Mouse (Mus musculus) forebrain, embryonic 10.5 days (tissue): Measurements from ENCODE around the gene Nle1. TPM values are rescaled to one million over a fixed set of nuclear protein-coding genes. Genes with fewer than 3 reads are reported as not detected.

Source experiments
- DNase-seq: peaks from one replicate; pipeline ENCODE4 v3.0.0-alpha.2; 2017; ENCODE audit warnings: low spot score; ENCODE audit errors: extremely low spot score
- H3K27ac ChIP-seq: fragments of 300-500 bp; sonication (generic); 2 replicates; pipeline ENCODE4 v1.5.1; 2016; ENCODE audit warnings: mild to moderate bottlenecking
- H3K27me3 ChIP-seq: fragments of 300-500 bp; sonication (generic); 2 replicates; pipeline ENCODE4 v1.6.1; 2016; ENCODE audit warnings: mild to moderate bottlenecking; ENCODE audit not compliant: poor library complexity, severe bottlenecking
- H3K36me3 ChIP-seq: fragments of 300-500 bp; sonication (generic); replicated peaks from 2 replicates; pipeline ENCODE4 v1.6.1; 2016; ENCODE audit warnings: mild to moderate bottlenecking, moderate library complexity
- H3K4me1 ChIP-seq: fragments of 300-500 bp; sonication (generic); 2 replicates; pipeline ENCODE4 v1.6.1; 2016
- H3K4me3 ChIP-seq: fragments of 300-500 bp; sonication (generic); 2 replicates; pipeline ENCODE4 v1.5.1; 2016; ENCODE audit warnings: mild to moderate bottlenecking, moderate library complexity
- H3K9me3 ChIP-seq: fragments of 300-500 bp; sonication (generic); 2 replicates; pipeline ENCODE4 v1.6.1; 2016; ENCODE audit warnings: mild to moderate bottlenecking, moderate library complexity
- WGBS: fragments of 180-500 bp; shearing (Covaris S2); methylation state at CpG from one replicate; pipeline ENCODE4 v1.1.7; 2016; 5-methylcytosine and 5-hydroxymethylcytosine counted together
- polyA plus RNA-seq: library from polyadenylated mRNA; unstranded; fragments of >200 nt; fragmentation: Nextera tagmentation; extraction: Ambion mirVana; gene quantifications from 2 replicates; pipeline ENCODE4 v1.2.1, GENCODE M21; 2016

Nle1 gene
- polyA plus RNA-seq, 1 experiment from 2014 or later, result 49.8 TPM

DNA sequence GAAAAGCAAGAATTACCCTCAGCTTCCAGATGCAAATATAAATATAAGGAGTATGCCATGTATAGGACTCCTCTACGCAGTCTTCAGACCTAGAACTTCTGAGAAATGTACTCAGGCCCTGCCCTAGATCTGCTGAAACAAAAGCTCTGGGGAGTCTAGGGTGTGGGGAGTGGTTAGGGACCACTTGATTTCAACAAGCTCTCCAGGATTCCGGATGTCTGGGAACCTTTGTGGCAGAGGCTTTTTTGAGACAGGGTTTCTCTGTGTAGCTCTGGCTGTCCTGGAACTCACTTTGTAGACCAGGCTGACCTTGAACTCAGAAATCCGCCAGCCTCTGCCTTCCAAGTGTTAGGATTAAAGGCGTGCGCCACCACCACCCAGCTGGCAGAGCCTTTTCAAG is 2.4 kb downstream of the Nle1 start:
- peaks cover 66% of the 10 kb centered on the region for H3K36me3 ChIP-seq
- no peak overlapping the region for H3K27ac ChIP-seq
- no peaks in the 10 kb centered on the region for H3K9me3 ChIP-seq
- no peak for DNase-seq
- no peak overlapping the region for H3K4me3 ChIP-seq
- H3K27me3 ChIP-seq, result 0 out of 2 replicates have a peak, but pooled peaks cover 7% of the 10 kb centered on the region
- peaks cover 15% of the 10 kb centered on the region for H3K4me1 ChIP-seq
- WGBS, result 89% methylated on average over 5 of the region's 5 CpGs

DNA sequence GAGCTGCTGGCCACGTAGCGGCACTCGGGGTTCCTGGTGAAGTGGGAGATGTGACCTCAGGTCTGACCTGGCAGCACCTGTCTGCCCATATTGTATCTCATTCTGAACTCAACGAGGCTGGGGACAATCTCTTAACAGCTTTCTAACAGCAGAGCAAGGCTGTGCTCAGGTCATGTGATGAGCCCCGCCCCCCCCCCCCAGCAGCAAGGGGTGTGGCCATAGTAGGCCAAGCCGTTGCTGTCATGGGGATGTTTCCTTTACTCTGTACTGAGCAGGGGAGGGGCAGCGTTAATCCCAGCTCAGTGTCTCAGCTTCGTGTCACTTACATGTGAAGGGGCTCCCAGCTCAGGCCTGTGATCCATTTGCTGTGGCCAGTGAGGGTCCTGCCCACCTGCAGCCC is 3.3 kb downstream of the Nle1 start:
- DNase-seq, result no peak
- no peaks in the 10 kb centered on the region for H3K9me3 ChIP-seq
- WGBS, result 71% methylated on average over 8 of the region's 8 CpGs
- 0 out of 2 replicates have a peak, but pooled peaks cover 5% of the 10 kb centered on the region for H3K27me3 ChIP-seq
- H3K36me3 ChIP-seq, result peaks cover 75% of the 10 kb centered on the region
- peaks cover 15% of the 10 kb centered on the region for H3K4me1 ChIP-seq
- H3K4me3 ChIP-seq, result no peak overlapping the region
- no peak overlapping the region for H3K27ac ChIP-seq

DNA sequence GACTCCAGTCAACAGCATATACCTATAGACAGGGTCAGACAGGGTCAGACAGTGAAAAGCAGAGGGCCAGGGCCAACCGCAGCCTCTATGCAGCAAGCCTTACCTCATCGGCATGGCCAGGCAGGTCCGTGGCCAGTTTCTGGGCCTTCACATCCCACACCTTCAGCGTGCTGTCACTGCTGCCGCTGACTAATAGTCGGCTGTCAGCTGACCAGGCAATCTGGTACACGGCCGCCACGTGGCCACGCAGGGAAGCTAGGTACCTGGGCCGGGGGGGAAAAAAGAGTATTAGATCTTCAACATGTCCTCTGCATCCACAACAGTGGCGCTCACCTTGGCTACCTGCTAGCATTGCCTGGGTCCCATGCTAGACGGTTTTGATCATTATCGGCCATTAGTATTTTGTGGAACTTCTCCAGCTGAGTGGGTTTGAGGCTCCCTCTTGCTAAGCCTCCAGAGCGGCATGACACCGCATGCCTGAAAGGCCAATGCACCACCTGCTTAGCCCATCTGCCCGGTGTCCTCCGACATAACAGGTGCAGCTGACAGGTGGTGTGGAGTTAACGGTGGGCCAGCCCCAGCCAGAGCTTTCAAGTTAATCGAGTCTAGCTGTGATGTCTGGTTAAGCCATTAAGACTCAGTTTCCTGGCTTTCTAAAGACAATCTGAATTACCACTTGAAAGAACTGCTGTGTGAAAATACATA is 6.5 kb downstream of the Nle1 start:
- Histone ChIP-seq H3K4me3 (no peak overlapping the region), H3K36me3 (peaks cover 98% of the 10 kb centered on the region), H3K27me3 (no peaks in the 10 kb centered on the region), H3K9me3 (no peaks in the 10 kb centered on the region), H3K27ac (no peak overlapping the region), H3K4me1 (no peaks in the 10 kb centered on the region)
- 95% methylated on average over 20 of the region's 20 CpGs for WGBS
- DNase-seq, result no peak

DNA sequence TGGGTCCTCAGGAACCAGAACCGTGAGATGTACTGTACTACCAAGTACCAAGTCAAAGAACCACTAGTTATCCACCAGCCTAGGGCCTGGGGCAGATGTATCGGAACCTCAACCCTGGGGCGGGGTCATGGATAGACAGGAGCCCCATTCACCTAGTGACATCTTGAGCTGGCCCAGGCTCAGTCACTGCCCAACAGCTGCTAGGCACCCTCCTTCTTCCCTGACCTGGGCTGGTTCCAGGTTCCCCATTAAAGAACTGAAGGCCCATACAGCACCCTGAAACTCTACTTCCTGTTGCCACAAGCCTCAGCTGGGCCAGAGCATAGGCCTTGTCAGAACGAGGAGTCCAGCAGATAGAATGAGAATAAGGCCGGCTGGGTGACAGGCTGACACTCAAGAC is 8.5 kb downstream of the Nle1 start:
- Histone ChIP-seq H3K36me3 (peaks cover 77% of the 10 kb centered on the region), H3K4me1 (no peaks in the 10 kb centered on the region), H3K27me3 (no peaks in the 10 kb centered on the region), H3K9me3 (no peaks in the 10 kb centered on the region), H3K27ac (no peak overlapping the region), H3K4me3 (no peak overlapping the region)
- WGBS, result 94% methylated on average over 5 of the region's 5 CpGs
- no peak for DNase-seq

DNA sequence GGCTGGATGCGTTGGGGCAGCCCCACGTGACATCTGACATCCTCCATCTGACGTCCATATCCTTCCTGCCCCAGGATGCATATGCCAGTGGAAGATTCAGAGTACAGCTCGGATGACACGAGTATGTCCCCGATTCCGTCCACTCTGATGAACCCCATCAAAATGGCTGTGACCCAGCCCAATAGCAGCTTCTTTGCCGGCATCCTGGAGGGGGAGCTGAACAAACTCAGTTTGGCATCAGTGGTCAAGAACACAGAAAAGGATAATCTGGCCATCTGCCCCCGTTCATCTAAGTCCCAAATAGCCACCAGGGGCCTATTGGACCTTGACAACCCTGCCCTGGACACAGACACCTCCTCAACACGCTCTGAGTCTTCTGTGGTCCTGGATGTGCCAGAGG is 10.7 kb downstream of the Nle1 start:
- Histone ChIP-seq H3K27ac (no peak overlapping the region), H3K27me3 (no peaks in the 10 kb centered on the region), H3K9me3 (no peaks in the 10 kb centered on the region), H3K36me3 (peaks cover 55% of the 10 kb centered on the region), H3K4me3 (no peak overlapping the region), H3K4me1 (no peaks in the 10 kb centered on the region)
- WGBS, result 92% methylated on average over 10 of the region's 10 CpGs
- no peak for DNase-seq

DNA sequence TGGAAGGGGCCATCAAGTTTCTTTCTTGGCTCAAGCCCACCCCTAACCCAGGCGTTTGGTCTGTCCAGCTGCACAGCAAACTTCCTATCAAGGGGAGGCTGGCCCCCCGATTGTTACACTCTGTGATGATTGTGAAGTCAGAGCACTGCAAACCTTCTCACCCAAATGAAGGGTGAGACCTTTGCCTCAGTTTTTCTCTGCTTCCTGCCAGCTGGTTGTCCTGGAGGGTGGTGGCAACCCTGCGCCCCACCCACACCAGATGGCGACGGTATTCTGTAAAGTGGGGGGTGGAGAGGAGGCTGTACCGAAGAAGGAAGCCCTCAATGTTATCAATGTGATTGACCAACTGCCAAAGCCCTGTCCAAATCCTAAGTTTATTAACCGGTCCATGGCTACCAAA is 16.3 kb downstream of the Nle1 start, which contains the start of gene Fndc8:
Gene Fndc8, plus strand, starts transcription at position 189 of the 400 bp plus-strand sequence.
- H3K9me3 ChIP-seq, result no peaks in the 10 kb centered on the region
- H3K4me1 ChIP-seq, result peaks cover 23% of the 10 kb centered on the region
- H3K27ac ChIP-seq, result no peak within 1 kb of the TSS
- DNase-seq, result no peak
- WGBS, result 72% methylated on average over 7 of the region's 7 CpGs
- H3K27me3 ChIP-seq, result peaks cover 7% of the 10 kb centered on the region; the same call in 1 of the 2 replicates
- H3K4me3 ChIP-seq, result no peak within 1 kb of the TSS
- peaks cover under 1% of the 10 kb centered on the region; the same call in 1 of the 2 replicates for H3K36me3 ChIP-seq

DNA sequence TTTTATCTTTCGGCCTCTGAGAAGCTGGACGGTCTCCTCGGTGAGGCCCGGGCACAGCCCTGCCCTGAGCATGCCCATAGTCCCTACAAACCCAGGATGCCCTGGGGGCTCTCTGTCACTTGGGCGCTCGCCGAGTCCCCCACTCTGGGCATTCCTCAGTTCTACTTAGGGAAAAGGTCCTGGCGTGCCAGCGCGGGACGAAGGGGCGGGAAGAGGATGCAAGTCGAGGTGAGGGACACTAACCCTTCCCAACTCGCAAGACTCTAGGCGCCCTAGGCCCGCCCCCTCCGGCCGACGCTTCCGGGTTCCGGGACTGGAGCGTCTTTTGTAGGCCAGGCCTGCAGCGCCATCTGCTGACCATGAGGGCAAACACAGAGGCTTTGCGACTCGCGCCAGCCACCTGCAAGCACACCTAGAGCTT is 17.9 kb downstream of the Nle1 start, which contains the start of gene Rad51d:
Gene Rad51d, minus strand, starts transcription at position 273 of the 421 bp plus-strand sequence.
- WGBS, result 0% methylated on average over 22 of the region's 26 CpGs
- DNase-seq, result peak; percentile 91
- Histone ChIP-seq H3K4me3 (peak within 1 kb of the TSS; percentile 75), H3K27me3 (peaks cover 7% of the 10 kb centered on the region; the same call in 1 of the 2 replicates), H3K9me3 (no peaks in the 10 kb centered on the region), H3K36me3 (peaks cover 4% of the 10 kb centered on the region; the same call in 1 of the 2 replicates), H3K4me1 (peaks cover 23% of the 10 kb centered on the region), H3K27ac (peak within 1 kb of the TSS; percentile 87)

DNA sequence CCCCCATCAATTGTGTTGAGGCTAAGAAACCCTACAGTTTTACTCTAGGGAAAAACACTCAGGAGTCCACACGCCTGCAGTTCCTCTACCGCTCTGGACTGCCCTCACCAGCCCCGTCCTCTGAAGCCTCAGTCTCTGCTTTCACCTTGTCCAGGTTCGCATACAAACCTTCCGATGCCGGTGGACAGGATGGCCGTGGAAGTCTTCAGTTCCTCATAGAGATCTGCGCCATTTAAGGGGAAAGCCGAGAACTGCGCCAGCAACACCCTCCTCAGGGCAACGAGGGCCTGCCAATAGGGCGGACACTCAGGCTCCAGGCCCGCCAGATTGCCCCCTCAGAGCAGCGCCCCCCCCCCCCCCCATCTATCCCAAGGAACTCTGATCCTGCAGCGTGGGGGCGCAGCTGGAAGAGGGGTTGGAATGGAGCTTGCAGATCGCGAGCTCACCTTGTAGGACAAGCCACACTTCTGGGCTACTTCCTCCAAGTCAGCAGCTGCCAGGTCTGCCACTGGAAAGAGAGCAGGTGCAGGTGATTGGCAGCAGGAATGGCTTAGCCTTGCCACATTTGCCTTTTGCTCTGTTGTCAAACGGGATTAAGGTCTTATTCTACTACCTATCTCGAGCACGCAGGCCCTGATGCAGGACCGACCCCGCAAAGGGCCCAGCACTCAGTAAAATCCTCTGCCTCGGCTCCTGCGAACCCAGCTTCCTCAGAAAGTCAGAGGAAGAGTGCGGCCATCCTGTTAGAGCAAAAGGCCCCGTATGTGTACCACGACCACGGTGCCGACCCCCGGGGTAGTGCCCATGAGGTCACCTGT is 18.5 kb downstream of the Nle1 start:
- peaks cover 4% of the 10 kb centered on the region; the same call in 1 of the 2 replicates for H3K36me3 ChIP-seq
- DNase-seq, result no peak
- peak overlapping the region; percentile 75 for H3K4me3 ChIP-seq
- peaks cover 23% of the 10 kb centered on the region for H3K4me1 ChIP-seq
- H3K27ac ChIP-seq, result peak overlapping the region; percentile 87
- WGBS, result 8% methylated on average over 31 of the region's 31 CpGs
- no peaks in the 10 kb centered on the region for H3K9me3 ChIP-seq
- peaks cover 7% of the 10 kb centered on the region; the same call in 1 of the 2 replicates for H3K27me3 ChIP-seq

DNA sequence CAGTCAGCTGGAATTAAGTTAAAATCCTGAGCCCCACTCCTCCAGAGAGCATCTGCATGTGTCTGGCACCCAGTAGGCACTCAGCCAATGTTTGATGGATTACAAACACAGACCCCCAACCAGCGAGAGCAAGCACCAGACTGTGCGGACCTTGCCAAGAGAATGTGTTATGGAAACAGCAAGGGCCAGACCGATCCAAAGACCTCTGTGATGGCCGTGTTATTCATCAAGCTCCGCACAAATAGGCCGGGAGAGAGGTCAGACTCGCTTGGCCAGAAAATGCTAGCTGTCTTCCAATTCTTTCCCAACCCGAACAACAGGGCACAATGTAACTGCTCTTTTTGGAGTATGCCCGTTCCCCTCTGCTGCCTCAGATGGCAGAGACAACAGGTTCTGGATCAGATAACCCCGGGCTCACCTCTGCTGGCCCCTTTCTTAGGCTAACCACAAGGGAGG is 19.7 kb downstream of the Nle1 start:
- peaks cover 7% of the 10 kb centered on the region; the same call in 1 of the 2 replicates for H3K27me3 ChIP-seq
- H3K36me3 ChIP-seq, result peaks cover 4% of the 10 kb centered on the region; the same call in 1 of the 2 replicates
- H3K9me3 ChIP-seq, result no peaks in the 10 kb centered on the region
- DNase-seq, result no peak
- 0 out of 2 replicates have a peak overlapping the region, but pooled peaks have one; percentile 75 for H3K4me3 ChIP-seq
- 77% methylated on average over 10 of the region's 10 CpGs for WGBS
- H3K27ac ChIP-seq, result no peak overlapping the region
- H3K4me1 ChIP-seq, result peaks cover 23% of the 10 kb centered on the region

DNA sequence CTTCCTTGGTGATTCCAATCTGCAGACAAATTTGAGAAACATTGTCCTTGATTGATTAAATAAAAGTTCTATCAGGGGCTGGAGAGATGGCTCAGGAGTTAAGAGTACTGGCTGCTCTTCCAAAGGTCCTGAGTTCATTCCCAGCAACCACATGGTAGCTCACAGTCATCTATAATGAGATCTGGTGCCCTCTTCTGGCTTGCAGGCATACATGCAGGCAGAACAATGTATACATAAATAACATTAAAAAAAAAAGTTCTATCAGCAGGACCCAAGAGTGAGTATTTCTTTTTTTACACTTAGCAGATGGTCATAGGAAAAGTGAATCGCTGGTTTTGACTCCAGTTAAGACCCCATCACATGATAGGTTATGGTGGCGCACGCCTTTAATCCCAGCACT is 21.7 kb downstream of the Nle1 start:
- Histone ChIP-seq H3K27ac (no peak overlapping the region), H3K4me3 (no peak overlapping the region), H3K36me3 (peaks cover 20% of the 10 kb centered on the region), H3K9me3 (no peaks in the 10 kb centered on the region), H3K4me1 (peaks cover 23% of the 10 kb centered on the region), H3K27me3 (0 out of 2 replicates have a peak, but pooled peaks cover 2% of the 10 kb centered on the region)
- DNase-seq, result no peak
- WGBS, result 87% methylated on average over 3 of the region's 3 CpGs

DNA sequence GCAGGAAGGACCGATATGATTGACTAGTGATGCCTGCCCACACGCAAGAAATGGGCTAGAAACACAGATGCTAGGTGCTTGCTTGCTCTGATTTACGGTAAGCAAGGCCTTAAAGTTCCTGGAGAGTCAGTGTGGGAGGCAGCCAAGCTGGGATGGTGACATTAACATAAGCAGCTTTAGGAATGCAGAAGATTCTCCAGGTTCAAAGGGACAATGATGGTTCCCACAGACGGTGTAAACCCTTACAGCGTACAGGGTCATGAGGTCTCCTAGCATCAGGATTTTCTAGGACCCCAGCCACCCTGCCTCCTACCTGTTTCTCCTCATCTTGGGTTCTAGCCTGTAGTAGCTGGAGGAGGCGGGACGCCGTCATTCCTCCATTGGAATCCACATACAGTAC is 25.0 kb downstream of the Nle1 start:
- Histone ChIP-seq H3K9me3 (no peaks in the 10 kb centered on the region), H3K36me3 (peaks cover 37% of the 10 kb centered on the region), H3K4me1 (peaks cover under 1% of the 10 kb centered on the region; the same call in 1 of the 2 replicates), H3K27ac (no peak overlapping the region), H3K27me3 (no peaks in the 10 kb centered on the region), H3K4me3 (no peak overlapping the region)
- 75% methylated on average over 8 of the region's 8 CpGs for WGBS
- no peak for DNase-seq

DNA sequence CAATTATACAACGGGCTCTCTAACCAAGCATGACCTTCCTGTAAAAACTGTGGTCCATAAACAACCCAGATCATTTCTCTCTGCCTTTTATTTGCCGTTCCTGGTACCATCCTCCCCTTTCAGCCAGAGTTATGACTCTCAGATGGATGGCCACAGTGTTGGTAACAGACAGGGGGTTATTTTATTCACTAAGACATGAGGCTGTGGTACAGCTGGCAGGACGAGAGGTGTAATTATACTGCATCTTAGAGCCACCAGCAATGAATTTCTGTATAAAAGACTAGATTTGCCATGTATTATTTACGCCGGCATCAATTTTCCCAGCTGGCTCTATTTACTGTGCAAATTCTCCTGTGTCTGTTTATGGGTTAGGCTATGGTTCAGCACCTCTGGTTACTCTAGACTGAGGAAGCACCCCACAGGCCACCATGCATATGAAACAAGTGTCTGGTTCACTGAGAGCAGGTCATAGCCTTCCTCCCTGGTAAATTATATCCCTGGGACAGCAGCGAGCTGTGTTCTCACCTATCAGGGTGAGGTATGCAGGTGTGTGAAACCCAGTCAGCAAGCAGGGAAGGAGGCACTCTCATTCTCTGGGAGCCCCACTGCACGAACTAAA is 30.4 kb downstream of the Nle1 start:
- 90% methylated on average over 7 of the region's 7 CpGs for WGBS
- Histone ChIP-seq H3K4me3 (no peak overlapping the region), H3K27me3 (no peaks in the 10 kb centered on the region), H3K27ac (no peak overlapping the region), H3K4me1 (no peaks in the 10 kb centered on the region), H3K9me3 (no peaks in the 10 kb centered on the region), H3K36me3 (peaks cover 32% of the 10 kb centered on the region)
- DNase-seq, result no peak
